Mouse (Mus musculus) right cerebral cortex, adult 2 months (tissue): ENCODE measurements around the gene Syce2.

Source experiments
- DNase-seq, 2 experiments: peaks; one replicate each; pipeline ENCODE4 v3.0.0; 2021 to 2022; ENCODE audit warnings: low spot score in 2 of 2

Syce2 gene

GRCm38 (mm10) chr8:84844397-84845070 lies 27.4 kb upstream of the Syce2 start:
- DNase-seq, result no peak

GRCm38 (mm10) chr8:84845355-84846093 lies 26.4 kb upstream of the Syce2 start:
- DNase-seq, result no peak

GRCm38 (mm10) chr8:84846094-84846721 lies 25.7 kb upstream of the Syce2 start:
- DNase-seq, result no peak

GRCm38 (mm10) chr8:84846722-84847572 lies 25.0 kb upstream of the Syce2 start, which contains the start of gene Calr:
Calr (minus strand) TSS chr8:84846934.
- DNase-seq, result peak; percentile 99 to 100

- no peak for DNase-seq
These were observed 24.1 kb upstream of the Syce2 start for GRCm38 (mm10) chr8:84847684-84848435.

- DNase-seq, result no peak
These were observed 15.5 kb upstream of the Syce2 start for GRCm38 (mm10) chr8:84856434-84856833.

- DNase-seq, result peak; percentile 95
These were observed 15.0 kb upstream of the Syce2 start, which contains the start of gene Farsa for GRCm38 (mm10) chr8:84856864-84857441. Farsa (plus strand) TSS chr8:84856989.

GRCm38 (mm10) chr8:84872309-84872965 lies 526 bp downstream of the Syce2 start:
- DNase-seq, result no peak

GRCm38 (mm10) chr8:84873016-84873415 lies 1.1 kb downstream of the Syce2 start:
- no peak for DNase-seq

- no peak for DNase-seq
These were observed 2.4 kb downstream of the Syce2 start for GRCm38 (mm10) chr8:84874339-84874738.

GRCm38 (mm10) chr8:84877297-84878035 lies 5.6 kb downstream of the Syce2 start:
- no peak for DNase-seq

- no peak for DNase-seq
These were observed 7.0 kb downstream of the Syce2 start for GRCm38 (mm10) chr8:84878915-84879314.

- no peak for DNase-seq
These were observed 12.8 kb downstream of the Syce2 start for GRCm38 (mm10) chr8:84884728-84885127.

GRCm38 (mm10) chr8:84888280-84888679 lies 16.4 kb downstream of the Syce2 start:
- DNase-seq, result no peak

GRCm38 (mm10) chr8:84889141-84889540 lies 17.2 kb downstream of the Syce2 start:
- DNase-seq, result no peak

- no peak for DNase-seq
These were observed 21.2 kb downstream of the Syce2 start for GRCm38 (mm10) chr8:84892993-84893708.

GRCm38 (mm10) chr8:84893709-84894134 lies 21.8 kb downstream of the Syce2 start, which contains the start of gene Gcdh:
Gcdh (minus strand) TSS chr8:84893921.
- DNase-seq, result peak; percentile 93 to 94

- no peak for DNase-seq
These were observed 24.1 kb downstream of the Syce2 start for GRCm38 (mm10) chr8:84895963-84896362.

GRCm38 (mm10) chr8:84901071-84901470 lies 29.2 kb downstream of the Syce2 start:
- no peak for DNase-seq
